Mouse (Mus musculus) cortical plate, adult 2 months (tissue): ENCODE data around the gene Kcng4. TPM values are rescaled to one million over a fixed set of nuclear protein-coding genes. Genes with fewer than 3 reads are reported as not detected.

Experiments
- H3K27ac ChIP-seq: fragments of 200-500 bp; 2 replicates; pipeline ENCODE4 v1.5.1; 2012; ENCODE audit warnings: low read length, control low read depth, inconsistent platforms; ENCODE audit not compliant: insufficient read depth
- H3K4me1 ChIP-seq: fragments of 200-500 bp; 2 replicates; pipeline ENCODE4 v1.6.1; 2011; ENCODE audit warnings: low read length; ENCODE audit not compliant: control insufficient read depth, insufficient read depth
- H3K4me3 ChIP-seq: fragments of 200-500 bp; 2 replicates; pipeline ENCODE4 v1.5.1; 2011; ENCODE audit warnings: mild to moderate bottlenecking, low read length, control low read depth; ENCODE audit not compliant: insufficient read depth
- CTCF ChIP-seq: fragments of 200-500 bp; IDR thresholded peaks from 2 replicates; pipeline ENCODE4 v1.5.1; 2011; ENCODE audit warnings: mild to moderate bottlenecking, control low read depth, low read length; ENCODE audit not compliant: insufficient read depth; ENCODE audit errors: extremely low read depth
- POLR2A ChIP-seq: fragments of 200-500 bp; IDR thresholded peaks from 2 replicates; pipeline ENCODE4 v1.6.1; 2011; ENCODE audit warnings: mild to moderate bottlenecking, low read length, control low read depth; ENCODE audit not compliant: insufficient read depth; ENCODE audit errors: extremely low read depth
- polyA plus RNA-seq: library from polyadenylated mRNA; depleted of rRNA; stranded (reverse); fragments of >200 nt; gene quantifications from 2 replicates; pipeline ENCODE4 v1.2.3, GENCODE M21; 2012; rRNA removed

Gene Kcng4
- polyA plus RNA-seq, 1 experiment = 5.3 TPM

GRCm38 (mm10) chr8:119590348-119590747 is 45.1 kb downstream of the Kcng4 start:
- TF ChIP-seq CTCF = no peak
- TF ChIP-seq POLR2A = no peak
- H3K4me1 ChIP-seq = no peaks in the 10 kb centered on the region
- H3K4me3 ChIP-seq = no peak overlapping the region
- H3K27ac ChIP-seq = no peak overlapping the region

- no peaks in the 10 kb centered on the region for H3K4me1 ChIP-seq
- no peak overlapping the region for H3K4me3 ChIP-seq
- no peak overlapping the region for H3K27ac ChIP-seq
- TF ChIP-seq POLR2A = no peak
- TF ChIP-seq CTCF = no peak
Observed at GRCm38 (mm10) chr8:119588844-119589243, 46.6 kb downstream of the Kcng4 start.

GRCm38 (mm10) chr8:119588321-119588720 is 47.2 kb downstream of the Kcng4 start:
- TF ChIP-seq POLR2A = no peak
- no peak for TF ChIP-seq CTCF
- Histone ChIP-seq H3K4me1 (no peaks in the 10 kb centered on the region), H3K27ac (no peak overlapping the region), H3K4me3 (no peak overlapping the region)

- no peaks in the 10 kb centered on the region for H3K4me1 ChIP-seq
- no peak overlapping the region for H3K4me3 ChIP-seq
Observed at GRCm38 (mm10) chr8:119585901-119586300, 49.6 kb downstream of the Kcng4 start.

GRCm38 (mm10) chr8:119580441-119581161 is 54.9 kb downstream of the Kcng4 start:
- H3K27ac ChIP-seq = no peak overlapping the region
- no peak overlapping the region for H3K4me3 ChIP-seq
- H3K4me1 ChIP-seq = no peaks in the 10 kb centered on the region
- TF ChIP-seq CTCF (no peak), POLR2A (no peak)

More at GRCm38 (mm10) chr8:119585901-119586300, 49.6 kb downstream of the Kcng4 start:
- no peak overlapping the region for H3K27ac ChIP-seq
- TF ChIP-seq POLR2A (no peak), CTCF (no peak)

- H3K4me1 ChIP-seq = peaks cover 1% of the 10 kb centered on the region; the same call in 1 of the 2 replicates
- H3K27ac ChIP-seq = no peak overlapping the region
- TF ChIP-seq POLR2A (no peak), CTCF (no peak)
Observed at GRCm38 (mm10) chr8:119579096-119579495, 56.4 kb downstream of the Kcng4 start.

GRCm38 (mm10) chr8:119575366-119575726 is 60.1 kb downstream of the Kcng4 start:
- TF ChIP-seq POLR2A (no peak), CTCF (no peak)
- Histone ChIP-seq H3K4me3 (peak overlapping the region; percentile 71), H3K27ac (no peak overlapping the region)

More at GRCm38 (mm10) chr8:119579096-119579495, 56.4 kb downstream of the Kcng4 start:
- H3K4me3 ChIP-seq = no peak overlapping the region

GRCm38 (mm10) chr8:119574437-119575365 is 60.8 kb downstream of the Kcng4 start, which contains the start of the genes Hsdl1 and Dnaaf1:
TSS of gene Hsdl1 (minus strand) at chr8:119575183.
TSS of gene Dnaaf1 (plus strand) at chr8:119575235.
- H3K4me1 ChIP-seq = peaks cover 3% of the 10 kb centered on the region; the same call in 1 of the 2 replicates
- H3K27ac ChIP-seq = no peak within 1 kb of the TSS
- peak; percentile 31; the same call in 1 of the 2 replicates for TF ChIP-seq POLR2A
- TF ChIP-seq CTCF = no peak
- H3K4me3 ChIP-seq = peak within 1 kb of the TSS; percentile 71

More at GRCm38 (mm10) chr8:119575366-119575726, 60.1 kb downstream of the Kcng4 start:
- H3K4me1 ChIP-seq = peaks cover 3% of the 10 kb centered on the region; the same call in 1 of the 2 replicates

Other genes starting within 250 kb of the Kcng4 start
- gene Mlycd, start 240.8 kb downstream of the Kcng4 start, polyA plus RNA-seq = 24.7 and 26.9 TPM in 2 replicates
- gene Osgin1, start 201.6 kb downstream of the Kcng4 start, polyA plus RNA-seq = 0.86 and 1.1 TPM in 2 replicates
- 31.9 and 48.3 TPM in 2 replicates for gene Necab2, start 189.0 kb downstream of the Kcng4 start, polyA plus RNA-seq
- gene Slc38a8, start 134.0 kb downstream of the Kcng4 start, polyA plus RNA-seq = 0.09 and 0.23 TPM in 2 replicates
- gene Mbtps1, start 76.9 kb downstream of the Kcng4 start, polyA plus RNA-seq = 63.1 and 66.1 TPM in 2 replicates
- gene Hsdl1, start 60.5 kb downstream of the Kcng4 start, polyA plus RNA-seq = 31.1 and 32.2 TPM in 2 replicates
- gene Dnaaf1, start 60.4 kb downstream of the Kcng4 start, polyA plus RNA-seq = 0.21 and 0.44 TPM in 2 replicates
- 15.8 and 16.6 TPM in 2 replicates for gene Taf1c, start 30.5 kb downstream of the Kcng4 start, polyA plus RNA-seq
- 0.08 and 0.23 TPM in 2 replicates for gene Adad2, start 22.9 kb downstream of the Kcng4 start, polyA plus RNA-seq
- gene Wfdc1, start 30.7 kb upstream of the Kcng4 start, polyA plus RNA-seq = 17.5 and 20.3 TPM in 2 replicates
- gene Atp2c2, start 64.3 kb upstream of the Kcng4 start, polyA plus RNA-seq = 0.96 and 1.1 TPM in 2 replicates
- gene Tldc1, start 142.7 kb upstream of the Kcng4 start, polyA plus RNA-seq = 11.3 and 12.3 TPM in 2 replicates
- gene Cotl1, start 204.9 kb upstream of the Kcng4 start, polyA plus RNA-seq = 80.4 and 97.9 TPM in 2 replicates
- gene Klhl36, start 226.6 kb upstream of the Kcng4 start, polyA plus RNA-seq = 7.4 and 8.7 TPM in 2 replicates